Mouse (Mus musculus): ENCODE measurements around the gene Vmn1r65. TPM values are rescaled to one million over a fixed set of nuclear protein-coding genes. Genes with fewer than 3 reads are reported as not detected.
"Not testable (repeated sequence)": the region's sequence is repeated elsewhere in the genome, so short reads cannot be mapped to it uniquely, and the experiment has no call there.

Vmn1r65 gene
- not detected for total RNA-seq (2021)
- long read RNA-seq = 0 reads

GRCm38 (mm10) chr7:6010910-6011309, at the start of gene Vmn1r65:
Gene Vmn1r65, minus strand, starts transcription at chr7:6011010.
- DNase-seq (ENCODE audit: low spot score in 2 of 2) = no peak

- no peak for DNase-seq (ENCODE audit: low spot score in 2 of 2)
These were observed 34.1 kb upstream of the Vmn1r65 start, which contains the start of gene Nlrp4c for GRCm38 (mm10) chr7:6044861-6045260. Gene Nlrp4c, plus strand, starts transcription at chr7:6045161.

DNA sequence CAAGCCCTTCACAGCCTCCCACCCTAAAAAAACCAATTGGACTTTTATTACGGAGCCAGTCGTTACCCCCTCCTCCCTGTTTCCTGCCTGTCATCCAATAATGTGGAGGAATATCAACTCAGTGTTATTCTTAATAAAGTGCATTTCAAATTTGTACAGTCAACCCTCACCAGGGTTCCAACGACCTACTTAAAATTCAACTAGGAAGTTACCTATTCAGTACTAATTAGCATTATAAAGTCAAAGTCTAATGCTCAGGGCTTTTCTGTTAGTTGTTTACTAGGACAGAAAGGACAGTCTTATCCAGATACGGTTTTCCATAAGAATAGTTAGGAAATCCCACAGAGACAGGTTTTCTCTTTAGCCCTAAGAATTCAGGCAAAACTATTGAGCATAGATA, 28.4 kb downstream of the Vmn1r65 start:
- not testable (repeated sequence) for DNase-seq (ENCODE audit: low spot score in 2 of 2)

GRCm38 (mm10) chr7:5972546-5972945, 38.3 kb downstream of the Vmn1r65 start:
- not testable (repeated sequence) for DNase-seq (ENCODE audit: low spot score in 2 of 2)

Other genes starting within 250 kb of the Vmn1r65 start
- gene Vmn1r63, start 205.6 kb downstream of the Vmn1r65 start, total RNA-seq (2021) = not detected
- gene Vmn1r64, start 126.5 kb downstream of the Vmn1r65 start, total RNA-seq (2021) = not detected
- gene Nlrp4c, start 34.2 kb upstream of the Vmn1r65 start, total RNA-seq (2021) = not detected
- 10 to 100 TPM; 27.5 to 28.5 TPM for gene Zfp787, start 145.0 kb upstream of the Vmn1r65 start, total RNA-seq (2021)
- 10 to 100 TPM; 45.8 to 61.9 TPM for gene Zfp444, start 161.2 kb upstream of the Vmn1r65 start, total RNA-seq (2021)
- gene Galp, start 186.1 kb upstream of the Vmn1r65 start, total RNA-seq (2021) = not detected
- not detected for gene Zscan5b, start 211.3 kb upstream of the Vmn1r65 start, total RNA-seq (2021)
- not detected for gene Epp13, start 241.7 kb upstream of the Vmn1r65 start, total RNA-seq (2021)

Data from layer of hippocampus, adult 18-20 months (tissue).